ENCODE assay signal across 8 mouse cellular contexts in genomic region chr2:27442708-27443449, GRCm38 (mm10). TPM values are rescaled to one million over a fixed set of nuclear protein-coding genes. Genes with fewer than 3 reads are reported as not detected.
DNase-seq lines count a peak whose midpoint lies in the region; ATAC-seq and TF ChIP-seq lines count a peak whose summit lies in the region.

No protein-coding gene starts in this region.

- peaks cover 8% of the 10 kb centered on the region; the same call in 1 of the 2 replicates for H3K4me1 ChIP-seq in heart, embryonic 11.5 days (ENCODE audit: control insufficient read depth, insufficient read depth, low read length)
- peaks cover 0 to 13% of the 10 kb centered on the region in 2 experiments; a peak in 2 of 4 replicates for H3K4me1 ChIP-seq in ES-E14 (ENCODE audit: control insufficient read depth in 2 of 2, insufficient read depth in 2 of 2, low read length in 2 of 2, poor library complexity in 1 of 2)
- H3K4me1 ChIP-seq in forebrain, embryonic 11.5 days (replicated peaks; ENCODE audit: control insufficient read depth, insufficient read depth, low read length) = no peaks in the 10 kb centered on the region; the same call in 1 of the 2 replicates
- H3K4me1 ChIP-seq in liver, embryonic 15.5 days (replicated peaks) = peaks cover 28% of the 10 kb centered on the region

- H3K9ac ChIP-seq in heart, embryonic 11.5 days (ENCODE audit: low read depth, low read length) = peak overlapping the region; percentile 18
- peak overlapping the region; percentile 72 for H3K9ac ChIP-seq in ES-E14 (ENCODE audit: insufficient read depth, low read depth, low read length, poor library complexity, severe bottlenecking)
- H3K9ac ChIP-seq in forebrain, embryonic 11.5 days (ENCODE audit: low read length) = peak overlapping the region; percentile 66
- H3K9ac ChIP-seq in liver, embryonic 15.5 days = peak overlapping the region; percentile 46

- DNase-seq in heart, postnatal 4 days = no peak
- DNase-seq in ES-E14 (ENCODE audit: low read depth, low spot score) (no peak), adipocyte (ENCODE audit: low spot score) (no peak)
- DNase-seq in forebrain, embryonic 11.5 days (ENCODE audit: low spot score) = no peak
- DNase-seq in gastrocnemius, postnatal 36 days = no peak
- DNase-seq in right cerebral cortex, adult 18-20 months = no peak

- H3K36me3 ChIP-seq in heart, embryonic 11.5 days (ENCODE audit: control insufficient read depth, insufficient read depth, low read length) = peaks cover 11% of the 10 kb centered on the region
- peaks cover 8% of the 10 kb centered on the region for H3K36me3 ChIP-seq in ES-E14 (ENCODE audit: control insufficient read depth, insufficient read depth, low read length, poor library complexity, severe bottlenecking)
- H3K36me3 ChIP-seq in forebrain, embryonic 11.5 days (ENCODE audit: control insufficient read depth, insufficient read depth, low read length) = no peaks in the 10 kb centered on the region
- H3K36me3 ChIP-seq in liver, embryonic 15.5 days (replicated peaks) = peaks cover 30% of the 10 kb centered on the region

- H3K9me3 ChIP-seq in heart, embryonic 11.5 days (replicated peaks; ENCODE audit: control insufficient read depth, low read length) = no peaks in the 10 kb centered on the region
- H3K9me3 ChIP-seq in ES-E14 (ENCODE audit: control insufficient read depth, insufficient read depth, low read depth, low read length) = no peaks in the 10 kb centered on the region
- no peaks in the 10 kb centered on the region for H3K9me3 ChIP-seq in forebrain, embryonic 11.5 days (ENCODE audit: control insufficient read depth, low read length)
- H3K9me3 ChIP-seq in liver, embryonic 15.5 days (replicated peaks) = no peaks in the 10 kb centered on the region

- no peaks in the 10 kb centered on the region for H3K27me3 ChIP-seq in heart, embryonic 11.5 days (ENCODE audit: control insufficient read depth, insufficient read depth, low read length)
- no peaks in the 10 kb centered on the region for H3K27me3 ChIP-seq in forebrain, embryonic 11.5 days (ENCODE audit: control insufficient read depth, insufficient read depth, low read length)
- no peaks in the 10 kb centered on the region for H3K27me3 ChIP-seq in liver, embryonic 15.5 days

- intact Hi-C loops in gastrocnemius, postnatal 36 days (cut with DNase I) = no loop called here

- peak overlapping the region; percentile 69 for H3K4me2 ChIP-seq in heart, embryonic 11.5 days
- peak overlapping the region; percentile 72 for H3K4me2 ChIP-seq in forebrain, embryonic 11.5 days (ENCODE audit: low read depth, low read length, severe bottlenecking)
- peak overlapping the region; percentile 92 for H3K4me2 ChIP-seq in liver, embryonic 15.5 days

- 25% methylated on average over 20 of the region's 20 CpGs for WGBS in heart, embryonic 11.5 days (ENCODE audit: insufficient replicate concordance)
- WGBS in forebrain, embryonic 11.5 days = 32% methylated on average over 20 of the region's 20 CpGs
- 35% methylated on average over 20 of the region's 20 CpGs for WGBS in liver, embryonic 15.5 days (ENCODE audit: insufficient replicate concordance)

- peak; percentile 20 for ATAC-seq in heart, embryonic 11.5 days (replicated peaks; ENCODE audit: insufficient number of reproducible peaks, low FRiP score, low TSS enrichment)
- peak; percentile 69 for ATAC-seq in forebrain, embryonic 11.5 days (replicated peaks; ENCODE audit: low FRiP score)
- peak; percentile 38 for ATAC-seq in liver, embryonic 15.5 days (ENCODE audit: insufficient read depth)

- in situ Hi-C loops in ES-E14 (cut with MboI; ENCODE audit: low sequenced_read_pairs in 2 of 2, unreplicated experiment in 2 of 2) = no loop called here

- H3K4me3 ChIP-seq in heart, embryonic 11.5 days (ENCODE audit: low read depth, low read length) = peak overlapping the region; percentile 56
- peak overlapping the region; percentile 67 to 74 for H3K4me3 ChIP-seq in ES-E14 (ENCODE audit: insufficient read depth in 1 of 2, low read depth in 1 of 2, low read length in 2 of 2, poor library complexity in 1 of 2, severe bottlenecking in 1 of 2)
- peak overlapping the region; percentile 66 for H3K4me3 ChIP-seq in forebrain, embryonic 11.5 days (ENCODE audit: low read depth, low read length)
- H3K4me3 ChIP-seq in liver, embryonic 15.5 days (replicated peaks) = peak overlapping the region; percentile 63

- no peak overlapping the region for H3K27ac ChIP-seq in heart, embryonic 11.5 days (ENCODE audit: low read depth, low read length)
- no peak overlapping the region for H3K27ac ChIP-seq in ES-E14 (ENCODE audit: insufficient read depth, low read depth, low read length, poor library complexity, severe bottlenecking)
- no peak overlapping the region for H3K27ac ChIP-seq in forebrain, embryonic 11.5 days (ENCODE audit: low read depth, low read length)
- no peak overlapping the region for H3K27ac ChIP-seq in liver, embryonic 15.5 days (replicated peaks)

TF ChIP-seq in ES-E14, 5 proteins besides CTCF, POLR2A, EP300 and RAD21:
- no peak for TF ChIP-seq CHD2 (IDR thresholded peaks at IDR 0.05; ENCODE audit: low read depth, low read length)
- TF ChIP-seq MAFK (IDR thresholded peaks at IDR 0.05; ENCODE audit: insufficient read depth, low read depth, low read length) = no peak
- no peak for TF ChIP-seq HCFC1 (IDR thresholded peaks at IDR 0.05; ENCODE audit: borderline replicate concordance, insufficient read depth, low read length)
- no peak for TF ChIP-seq ZC3H11A (IDR thresholded peaks at IDR 0.05; ENCODE audit: borderline replicate concordance, low read depth, low read length)

RNA-seq across cellular contexts. Expression of gene Brd3os, which starts 0.8 kb away (rescaled TPM):
- polyA plus RNA-seq in heart, embryonic 11.5 days (2014; fragmentation: Nextera tagmentation; extraction: Ambion mirVana) = 3.1 and 3.3 TPM in 2 replicates
- 1 to 10 TPM in 1 of 2 experiments, under 1 TPM in 1; 0.90 to 1.1 TPM for total RNA-seq in heart, postnatal 4 days (2021)
- 1.6 TPM in 2 replicates for total RNA-seq in ES-E14 (2012; rRNA removed)
- 14.4 and 16.0 TPM in 2 replicates for polyA plus RNA-seq in forebrain, embryonic 11.5 days (2014; fragmentation: Nextera tagmentation; extraction: Ambion mirVana)
- polyA plus RNA-seq in liver, embryonic 15.5 days (2015; fragmentation: Nextera tagmentation; extraction: Ambion mirVana) = 0.48 and 0.50 TPM in 2 replicates
- total RNA-seq in gastrocnemius, postnatal 36 days (2021) = 1 to 10 TPM; 1.0 TPM

RNA-seq across cellular contexts. Expression of gene Vav2, which starts 16.0 kb away (rescaled TPM):
- polyA plus RNA-seq in heart, embryonic 11.5 days (2014; fragmentation: Nextera tagmentation; extraction: Ambion mirVana) = 3.4 and 4.7 TPM in 2 replicates
- total RNA-seq in heart, postnatal 4 days (2021) = 10 to 100 TPM; 13.3 to 14.8 TPM
- 17.4 and 21.1 TPM in 2 replicates for total RNA-seq in ES-E14 (2012; rRNA removed)
- polyA plus RNA-seq in forebrain, embryonic 11.5 days (2014; fragmentation: Nextera tagmentation; extraction: Ambion mirVana) = 12.7 and 15.7 TPM in 2 replicates
- polyA plus RNA-seq in liver, embryonic 15.5 days (2015; fragmentation: Nextera tagmentation; extraction: Ambion mirVana) = 4.7 and 5.8 TPM in 2 replicates
- 1 to 10 TPM; 3.1 to 3.9 TPM for total RNA-seq in gastrocnemius, postnatal 36 days (2021)

Comparison
In these comparisons a context has a peak if more than half of its experiments do, and no peak if none do; other contexts are left out.
1. H3K9ac ChIP-seq: peak in every context shown above with its lines; median percentile 72 in ES-E14; 66 in forebrain, embryonic 11.5 days; 46 in liver, embryonic 15.5 days; 18 in heart, embryonic 11.5 days.